Mouse (Mus musculus): ENCODE results near the gene Timm10b.
A peak's percentile ranks its signal among the peaks of the same experiment; 100 is the strongest.

GRCm38 (mm10) chr7:105640233-105640893 is 507 bp downstream of the Timm10b start, which contains the start of the genes Arfip2 and Gm45799:
- TF ChIP-seq CTCF (IDR thresholded peaks at IDR 0.05; ENCODE audit: insufficient read depth, low read length), result no peak
- peak; percentile 94; the same call in 1 of the 2 replicates for TF ChIP-seq POLR2A (IDR thresholded peaks at IDR 0.05; ENCODE audit: borderline replicate concordance, extremely low read depth, low read depth, low read length)

Measured in lung, adult 2 months (tissue).